Mouse (Mus musculus): Measurements from ENCODE around the gene Celf3. TPM values are rescaled to one million over a fixed set of nuclear protein-coding genes. Genes with fewer than 3 reads are reported as not detected.

Gene Celf3
- polyA plus RNA-seq, 1 experiment: not detected

DNA sequence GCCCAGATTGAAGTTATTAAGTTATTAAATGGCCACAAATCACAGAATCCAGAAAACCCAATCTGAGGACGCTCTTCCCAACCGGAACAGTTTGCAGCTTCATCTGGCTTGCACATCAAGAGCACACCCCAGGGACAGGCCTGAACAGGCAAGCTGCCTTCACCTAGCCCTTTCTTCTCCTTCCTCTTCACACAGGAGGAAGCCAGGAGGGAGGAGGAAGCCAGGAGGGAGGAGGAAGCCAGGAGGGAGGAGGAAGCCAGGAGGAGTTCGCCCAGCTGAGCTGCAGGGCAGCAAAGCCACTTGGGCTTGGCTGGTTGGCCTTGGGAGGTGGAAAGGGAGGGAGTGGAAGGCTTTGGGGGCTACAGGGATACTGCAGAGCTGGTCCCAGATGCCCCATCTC is 9.2 kb upstream of the Celf3 start:
- Histone ChIP-seq H3K27ac (ENCODE audit: insufficient read depth, low read length) (no peak overlapping the region), H3K4me1 (ENCODE audit: control insufficient read depth, insufficient read depth, insufficient read length) (no peaks in the 10 kb centered on the region), H3K27me3 (ENCODE audit: control insufficient read depth, insufficient read depth, low read length) (no peaks in the 10 kb centered on the region), H3K36me3 (ENCODE audit: control insufficient read depth, insufficient read depth, low read length) (no peaks in the 10 kb centered on the region), H3K4me3 (ENCODE audit: extremely low read depth, insufficient read depth, insufficient read length) (no peak overlapping the region)
- no peak for TF ChIP-seq POLR2A (IDR thresholded peaks at IDR 0.05; ENCODE audit: low read depth, low read length)
- no peak for TF ChIP-seq CTCF (IDR thresholded peaks at IDR 0.05; ENCODE audit: extremely low read depth, insufficient read depth, insufficient read length, insufficient replicate concordance)
- no peak for DNase-seq (ENCODE audit: low read depth in 1 of 2, low spot score in 2 of 2)
- 54% methylated on average over 3 of the region's 3 CpGs for WGBS

DNA sequence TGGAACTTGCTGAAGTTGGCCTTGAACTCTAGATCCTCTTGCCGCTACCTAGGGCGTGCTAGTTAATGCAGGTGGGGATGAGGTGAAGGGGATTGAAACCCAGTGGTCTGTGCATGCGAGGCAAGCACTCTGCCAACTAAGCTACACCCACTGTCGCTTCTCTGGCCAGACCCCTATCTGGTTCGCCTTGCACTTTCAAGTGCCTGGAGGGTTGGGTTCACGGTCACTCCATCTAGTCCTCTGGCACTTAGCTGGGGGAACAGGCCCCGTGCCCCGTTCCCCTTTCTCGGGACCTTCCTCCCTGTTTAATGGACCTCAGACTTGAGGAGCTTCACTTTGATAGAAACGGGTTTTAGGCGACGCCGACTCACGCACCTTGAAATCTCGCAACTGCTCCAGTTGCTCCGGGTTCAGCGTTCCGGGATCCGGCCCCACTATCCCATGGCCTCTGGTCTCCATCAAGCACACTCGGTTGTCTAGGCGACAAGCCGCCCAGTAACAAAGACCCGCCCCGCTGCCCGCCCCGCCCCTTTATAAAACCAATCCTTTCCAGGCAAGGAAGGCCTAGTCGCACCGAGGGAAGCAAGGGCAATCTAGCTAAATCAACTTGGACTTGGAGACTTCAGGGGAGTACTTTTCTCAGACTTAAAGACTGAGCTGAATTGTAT is 5.5 kb upstream of the Celf3 start:
- Histone ChIP-seq H3K4me1 (ENCODE audit: control insufficient read depth, insufficient read depth, insufficient read length) (no peaks in the 10 kb centered on the region), H3K36me3 (ENCODE audit: control insufficient read depth, insufficient read depth, low read length) (no peaks in the 10 kb centered on the region), H3K27ac (ENCODE audit: insufficient read depth, low read length) (no peak overlapping the region), H3K4me3 (ENCODE audit: extremely low read depth, insufficient read depth, insufficient read length) (no peak overlapping the region), H3K27me3 (ENCODE audit: control insufficient read depth, insufficient read depth, low read length) (no peaks in the 10 kb centered on the region)
- 32% methylated on average over 28 of the region's 28 CpGs for WGBS
- DNase-seq (ENCODE audit: low read depth in 1 of 2, low spot score in 2 of 2): no peak
- no peak for TF ChIP-seq CTCF (IDR thresholded peaks at IDR 0.05; ENCODE audit: extremely low read depth, insufficient read depth, insufficient read length, insufficient replicate concordance)
- no peak for TF ChIP-seq POLR2A (IDR thresholded peaks at IDR 0.05; ENCODE audit: low read depth, low read length)

DNA sequence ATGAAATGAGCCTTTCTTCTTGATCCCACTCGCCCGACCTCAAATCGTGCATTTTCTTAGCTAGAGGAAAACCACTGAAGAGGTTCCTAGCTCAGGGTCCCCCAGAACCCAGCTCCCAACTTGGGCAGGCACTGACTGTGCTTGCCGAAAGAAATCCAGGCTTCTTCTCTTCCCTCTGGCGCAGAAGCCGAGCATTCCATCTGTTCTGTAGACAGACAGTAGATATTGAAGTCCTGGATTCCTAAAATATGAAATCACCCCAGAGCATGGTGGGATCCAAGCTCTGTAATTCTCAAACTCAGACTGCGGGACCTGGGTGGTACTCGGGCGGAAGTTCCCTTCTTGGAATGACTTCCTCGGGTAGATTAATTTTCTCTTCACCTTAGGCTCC is 5.0 kb upstream of the Celf3 start:
- no peaks in the 10 kb centered on the region for H3K36me3 ChIP-seq (ENCODE audit: control insufficient read depth, insufficient read depth, low read length)
- H3K4me3 ChIP-seq (ENCODE audit: extremely low read depth, insufficient read depth, insufficient read length): no peak overlapping the region
- 72% methylated on average over 10 of the region's 10 CpGs for WGBS
- H3K27me3 ChIP-seq (ENCODE audit: control insufficient read depth, insufficient read depth, low read length): no peaks in the 10 kb centered on the region
- no peak for TF ChIP-seq POLR2A (IDR thresholded peaks at IDR 0.05; ENCODE audit: low read depth, low read length)
- TF ChIP-seq CTCF (IDR thresholded peaks at IDR 0.05; ENCODE audit: extremely low read depth, insufficient read depth, insufficient read length, insufficient replicate concordance): no peak
- no peak for DNase-seq (ENCODE audit: low read depth in 1 of 2, low spot score in 2 of 2)
- H3K4me1 ChIP-seq (ENCODE audit: control insufficient read depth, insufficient read depth, insufficient read length): no peaks in the 10 kb centered on the region
- no peak overlapping the region for H3K27ac ChIP-seq (ENCODE audit: insufficient read depth, low read length)

DNA sequence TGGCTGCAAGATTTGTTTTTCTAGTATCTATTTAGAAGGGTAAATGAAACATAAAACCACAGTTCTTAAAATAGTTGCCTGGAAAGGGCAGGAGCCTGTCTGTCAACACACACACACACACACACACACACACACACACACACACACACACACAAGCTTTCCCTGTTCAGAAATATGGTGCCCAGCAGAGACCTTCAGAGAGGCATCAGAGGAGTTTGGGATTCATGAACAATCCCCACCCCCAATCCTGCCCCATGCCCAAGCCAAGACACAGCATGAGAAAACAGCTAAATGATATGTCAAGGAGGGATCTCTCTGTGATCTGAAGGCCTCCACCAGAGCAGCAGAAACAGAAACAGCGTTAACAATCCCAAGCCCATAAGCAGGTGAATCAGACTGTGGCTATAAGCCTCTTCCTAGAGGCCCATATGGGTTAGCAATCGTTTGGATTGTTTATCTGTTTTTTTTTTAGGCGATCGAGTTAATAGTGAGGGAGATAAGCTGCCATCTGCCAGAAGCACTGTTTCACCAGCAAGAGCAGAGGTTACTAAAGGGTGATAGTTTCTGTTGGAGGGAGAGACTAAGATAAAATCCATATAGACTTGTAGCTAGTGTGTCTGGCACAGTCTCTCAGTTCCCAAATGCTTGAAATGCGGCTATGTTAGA is 4.4 kb upstream of the Celf3 start:
- Histone ChIP-seq H3K4me3 (ENCODE audit: extremely low read depth, insufficient read depth, insufficient read length) (no peak overlapping the region), H3K27me3 (ENCODE audit: control insufficient read depth, insufficient read depth, low read length) (no peaks in the 10 kb centered on the region), H3K36me3 (ENCODE audit: control insufficient read depth, insufficient read depth, low read length) (no peaks in the 10 kb centered on the region), H3K4me1 (ENCODE audit: control insufficient read depth, insufficient read depth, insufficient read length) (no peaks in the 10 kb centered on the region), H3K27ac (ENCODE audit: insufficient read depth, low read length) (no peak overlapping the region)
- no peak for DNase-seq (ENCODE audit: low read depth in 1 of 2, low spot score in 2 of 2)
- 73% methylated on average over 5 of the region's 5 CpGs for whole genome bisulfite sequencing
- no peak for TF ChIP-seq CTCF (IDR thresholded peaks at IDR 0.05; ENCODE audit: extremely low read depth, insufficient read depth, insufficient read length, insufficient replicate concordance)
- no peak for TF ChIP-seq POLR2A (IDR thresholded peaks at IDR 0.05; ENCODE audit: low read depth, low read length)

DNA sequence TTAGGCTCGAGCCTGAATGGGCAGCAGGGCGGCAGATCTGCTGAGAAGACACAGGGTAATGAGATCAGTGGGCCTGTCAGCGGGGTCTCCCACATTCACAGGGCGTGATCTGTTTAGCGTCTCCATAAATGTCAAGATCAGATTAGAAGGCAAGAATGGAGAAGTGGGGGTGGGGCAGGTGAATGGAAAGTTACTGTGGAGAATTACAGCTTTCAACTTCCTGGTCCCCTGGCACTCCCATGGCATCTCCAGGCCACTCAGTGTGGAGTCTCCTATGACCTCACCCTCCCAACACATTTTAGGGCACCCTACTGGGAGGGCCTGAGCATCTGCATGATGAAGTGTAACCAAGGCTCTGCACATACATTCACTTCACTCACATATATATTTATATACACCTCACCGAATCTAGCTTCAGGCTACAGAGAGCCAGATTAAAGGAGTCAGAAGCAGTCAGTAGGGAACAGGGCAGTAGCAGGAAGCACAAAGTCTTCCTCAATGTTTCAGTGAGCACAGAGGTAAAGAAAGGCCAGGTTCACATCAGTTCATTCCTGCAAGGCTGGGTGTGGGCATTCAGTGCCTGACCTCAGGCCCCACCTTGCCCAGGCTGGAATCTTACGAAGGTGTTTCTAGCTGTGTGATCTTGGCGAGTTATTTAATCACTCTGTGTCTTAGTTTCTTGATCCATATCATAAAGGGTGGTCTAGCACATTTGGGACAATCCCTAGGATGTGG is 1.6 kb upstream of the Celf3 start:
- no peaks in the 10 kb centered on the region for H3K4me1 ChIP-seq (ENCODE audit: control insufficient read depth, insufficient read depth, insufficient read length)
- peaks cover 2% of the 10 kb centered on the region for H3K27me3 ChIP-seq (ENCODE audit: control insufficient read depth, insufficient read depth, low read length)
- H3K36me3 ChIP-seq (ENCODE audit: control insufficient read depth, insufficient read depth, low read length): no peaks in the 10 kb centered on the region
- 67% methylated on average over 8 of the region's 8 CpGs for WGBS
- H3K27ac ChIP-seq (ENCODE audit: insufficient read depth, low read length): no peak overlapping the region
- no peak for TF ChIP-seq CTCF (IDR thresholded peaks at IDR 0.05; ENCODE audit: extremely low read depth, insufficient read depth, insufficient read length, insufficient replicate concordance)
- no peak for TF ChIP-seq POLR2A (IDR thresholded peaks at IDR 0.05; ENCODE audit: low read depth, low read length)
- DNase-seq (ENCODE audit: low read depth in 1 of 2, low spot score in 2 of 2): no peak
- H3K4me3 ChIP-seq (ENCODE audit: extremely low read depth, insufficient read depth, insufficient read length): no peak overlapping the region

DNA sequence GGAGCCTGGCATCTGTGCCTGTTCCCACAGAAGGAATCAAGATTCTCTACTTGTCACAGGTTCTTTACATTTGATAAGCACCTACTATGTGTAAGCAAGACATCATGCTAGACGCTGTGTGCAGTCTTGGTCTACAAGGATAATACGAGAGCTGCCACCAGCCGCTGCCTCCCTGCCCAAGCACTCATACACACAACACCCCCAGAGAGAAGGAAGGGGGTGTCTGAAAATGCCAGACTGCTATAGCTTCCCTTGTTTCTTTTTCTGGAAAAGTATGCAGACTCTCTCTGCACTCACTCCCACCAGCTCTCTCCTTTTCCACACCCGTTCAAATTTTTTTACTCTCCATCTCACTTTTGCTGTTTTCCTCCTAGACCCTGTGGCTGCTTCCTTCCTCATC is 651 bp upstream of the Celf3 start:
- 66% methylated on average over 4 of the region's 4 CpGs for WGBS
- peaks cover 2% of the 10 kb centered on the region for H3K27me3 ChIP-seq (ENCODE audit: control insufficient read depth, insufficient read depth, low read length)
- no peak for TF ChIP-seq POLR2A (IDR thresholded peaks at IDR 0.05; ENCODE audit: low read depth, low read length)
- no peak for TF ChIP-seq CTCF (IDR thresholded peaks at IDR 0.05; ENCODE audit: extremely low read depth, insufficient read depth, insufficient read length, insufficient replicate concordance)

More for the DNA sequence above, 651 bp upstream of the Celf3 start:
- Histone ChIP-seq H3K4me1 (ENCODE audit: control insufficient read depth, insufficient read depth, insufficient read length) (no peaks in the 10 kb centered on the region), H3K36me3 (ENCODE audit: control insufficient read depth, insufficient read depth, low read length) (no peaks in the 10 kb centered on the region), H3K27ac (ENCODE audit: insufficient read depth, low read length) (no peak overlapping the region), H3K4me3 (ENCODE audit: extremely low read depth, insufficient read depth, insufficient read length) (no peak overlapping the region)
- DNase-seq (ENCODE audit: low read depth in 1 of 2, low spot score in 2 of 2): no peak

All from spleen, adult 2 months (tissue).